Mouse (Mus musculus): ENCODE measurements around the gene Poc1a.

DNA sequence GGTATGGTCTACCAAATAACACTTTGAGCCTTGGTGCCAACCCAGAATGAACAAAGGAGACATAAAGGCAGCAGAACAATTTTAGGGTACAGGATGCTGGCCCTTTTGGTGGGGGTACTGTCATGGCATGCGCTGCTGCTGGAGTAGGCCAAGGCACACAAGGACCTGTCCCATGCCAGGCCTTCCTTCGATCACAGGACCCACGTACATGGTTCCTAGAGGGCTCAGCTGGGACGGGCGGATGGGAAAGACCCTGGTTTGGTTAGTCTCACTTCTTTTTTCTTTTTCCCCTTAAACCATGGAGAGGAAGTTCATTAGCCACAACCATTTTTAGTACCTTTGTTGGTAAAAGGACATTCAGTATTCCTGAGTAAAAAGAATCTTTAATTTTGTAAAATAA is 27.3 kb downstream of the Poc1a start:
- TF ChIP-seq CTCF (IDR thresholded peaks at IDR 0.05; ENCODE audit: low read depth, low read length) (no peak), GATA1 (IDR thresholded peaks at IDR 0.05; ENCODE audit: borderline replicate concordance, low read length) (no peak), GATA2 (IDR thresholded peaks at IDR 0.05; ENCODE audit: borderline replicate concordance, low read depth, low read length) (no peak), TAL1 (conservative IDR thresholded peaks at IDR 0.05; ENCODE audit: low read depth, low read length) (no peak), POLR2AphosphoS5 (IDR thresholded peaks at IDR 0.05; ENCODE audit: insufficient replicate concordance, low read depth, low read length) (no peak)

All from G1E (cell line).